Mouse (Mus musculus): ENCODE data around the gene Zfp605.
"Not testable (repeated sequence)": the region's sequence is repeated elsewhere in the genome, so short reads cannot be mapped to it uniquely, and the experiment has no call there.

Zfp605 gene

DNA sequence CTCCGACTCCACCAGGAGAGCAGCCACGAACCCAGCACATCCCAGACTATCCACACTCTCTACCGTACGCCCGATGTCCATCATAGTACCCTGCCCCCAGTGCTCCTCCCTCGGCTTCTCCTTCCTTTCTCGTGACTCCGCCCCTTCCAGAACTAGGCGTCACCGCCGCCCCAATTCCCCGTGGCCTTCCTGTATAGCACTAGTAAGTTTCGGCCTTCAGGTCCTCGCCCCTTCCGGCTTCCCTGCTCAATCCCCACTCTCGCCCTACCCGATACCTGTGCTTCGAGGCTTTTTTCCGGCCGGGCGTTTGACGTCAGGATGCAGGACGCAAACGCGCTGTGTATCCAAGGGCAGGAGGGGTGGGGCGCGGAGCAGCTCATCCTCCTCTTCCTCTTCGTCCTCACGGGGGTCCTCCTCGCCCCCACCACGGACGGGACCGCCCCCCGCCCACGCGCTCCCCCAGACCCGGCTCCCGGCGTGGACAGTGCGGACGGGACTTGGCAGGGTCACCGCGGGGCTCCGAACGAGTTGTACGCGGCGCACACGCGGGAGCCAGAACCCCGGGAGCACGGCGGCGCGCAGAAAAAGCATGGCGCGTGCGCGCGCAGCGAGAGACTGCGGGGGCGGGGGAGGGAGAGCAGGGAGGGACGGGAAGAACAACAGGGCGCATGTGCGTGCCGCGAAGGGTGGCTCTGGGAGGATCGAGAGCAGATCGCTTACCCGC lies 2.1 kb upstream of the Zfp605 start, which contains the start of gene Gtpbp6:
Gtpbp6 (minus strand) TSS at position 617 of the 724 bp plus-strand sequence.
- DNase-seq (ENCODE audit: low spot score in 2 of 2), result peak; percentile 82 to 95

DNA sequence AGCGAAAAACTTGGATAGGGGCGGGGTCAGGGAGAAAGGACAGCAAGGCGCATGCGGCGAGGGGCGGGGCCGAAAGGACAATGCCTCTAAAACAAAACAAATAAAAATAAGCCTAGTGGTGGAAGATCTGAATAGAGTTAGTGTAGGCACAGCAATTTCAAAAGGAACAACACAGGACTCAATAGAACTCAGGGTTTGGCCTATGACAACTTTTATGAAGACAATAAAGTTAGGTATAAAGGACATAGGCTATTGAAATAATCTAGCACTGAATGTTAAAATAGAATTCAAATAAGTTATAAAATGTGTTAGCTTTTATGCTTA lies 1.6 kb upstream of the Zfp605 start:
- DNase-seq (ENCODE audit: low spot score in 2 of 2), result no peak

GRCm38 (mm10) chr5:110122380-110122779 lies 12.5 kb downstream of the Zfp605 start:
- not testable (repeated sequence) for DNase-seq (ENCODE audit: low spot score in 2 of 2)

GRCm38 (mm10) chr5:110135293-110136086 lies 25.6 kb downstream of the Zfp605 start, which contains the start of gene Chfr:
Gene Chfr, plus strand, starts transcription at chr5:110135842.
- peak; percentile 99 for DNase-seq (ENCODE audit: low spot score in 2 of 2)

DNA sequence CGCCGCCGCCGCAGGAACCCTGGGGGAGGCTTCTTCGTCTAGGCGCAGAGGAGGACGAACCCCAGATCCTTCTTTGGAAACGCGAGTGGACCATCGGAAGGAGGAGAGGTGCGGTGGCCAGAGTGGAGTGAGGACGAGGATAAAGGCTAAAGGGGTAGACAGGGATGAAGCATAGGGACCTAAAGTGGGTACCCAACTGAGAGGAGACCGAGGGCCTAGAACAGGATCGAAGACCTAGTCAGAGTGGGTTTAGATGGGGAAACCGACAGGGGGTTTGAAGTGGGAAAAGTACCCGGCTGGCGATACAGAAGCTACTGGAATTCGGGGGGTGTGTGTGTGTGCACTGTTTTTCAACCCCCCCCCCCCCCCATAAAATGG lies 26.2 kb downstream of the Zfp605 start:
- no peak for DNase-seq (ENCODE audit: low spot score in 2 of 2)

GRCm38 (mm10) chr5:110137816-110138215 lies 27.9 kb downstream of the Zfp605 start:
- DNase-seq (ENCODE audit: low spot score in 2 of 2), result no peak

- DNase-seq (ENCODE audit: low spot score in 2 of 2), result no peak
Measured at GRCm38 (mm10) chr5:110139325-110139724, 29.4 kb downstream of the Zfp605 start.

GRCm38 (mm10) chr5:110140424-110140823 lies 30.5 kb downstream of the Zfp605 start:
- no peak for DNase-seq (ENCODE audit: low spot score in 2 of 2)

DNA sequence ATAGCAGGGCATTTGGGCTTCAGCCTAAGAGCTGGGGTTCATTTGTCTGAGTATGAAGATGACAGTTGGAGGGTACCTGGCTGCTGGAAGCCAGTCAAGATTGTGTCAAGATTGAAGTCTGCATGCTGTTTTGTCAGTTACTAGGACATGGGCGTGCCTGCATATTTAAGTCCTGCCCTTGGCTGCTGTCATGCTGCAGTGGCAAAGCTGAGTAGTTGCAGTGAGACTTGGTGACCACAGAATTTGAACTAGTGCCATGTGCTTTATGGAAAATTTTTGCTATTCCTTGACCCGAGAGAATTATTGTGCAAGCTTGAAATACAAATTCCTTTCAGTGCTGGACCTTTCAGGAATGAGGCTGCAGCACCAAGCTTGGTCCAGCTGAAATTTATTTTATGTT lies 32.4 kb downstream of the Zfp605 start:
- DNase-seq (ENCODE audit: low spot score in 2 of 2), result no peak

DNA sequence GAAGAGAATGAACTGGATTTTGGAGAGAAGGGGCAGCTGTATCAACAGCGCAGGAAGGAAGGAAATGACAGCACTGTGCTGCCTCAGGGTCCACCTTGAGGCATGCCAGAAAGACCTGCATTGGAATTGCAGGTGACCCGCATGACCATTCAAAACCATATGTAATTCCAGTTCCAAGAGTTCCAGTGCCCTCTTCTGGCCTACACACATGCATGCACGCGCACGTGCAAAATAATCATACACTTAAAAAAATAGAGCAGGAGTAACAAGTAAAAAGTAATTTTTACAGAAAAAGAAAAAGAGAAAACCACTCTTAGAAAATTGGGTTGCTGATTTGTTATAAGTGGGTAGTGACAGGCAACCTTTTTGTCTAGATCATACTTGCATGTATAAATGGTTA lies 33.1 kb downstream of the Zfp605 start:
- no peak for DNase-seq (ENCODE audit: low spot score in 2 of 2)

- no peak for DNase-seq (ENCODE audit: low spot score in 2 of 2)
Measured at GRCm38 (mm10) chr5:110169374-110169773, 59.5 kb downstream of the Zfp605 start.

GRCm38 (mm10) chr5:110176362-110177020 lies 66.6 kb downstream of the Zfp605 start, which contains the start of gene Golga3:
Gene Golga3, plus strand, starts transcription at chr5:110176701.
- peak; percentile 88 to 96 for DNase-seq (ENCODE audit: low spot score in 2 of 2)

DNA sequence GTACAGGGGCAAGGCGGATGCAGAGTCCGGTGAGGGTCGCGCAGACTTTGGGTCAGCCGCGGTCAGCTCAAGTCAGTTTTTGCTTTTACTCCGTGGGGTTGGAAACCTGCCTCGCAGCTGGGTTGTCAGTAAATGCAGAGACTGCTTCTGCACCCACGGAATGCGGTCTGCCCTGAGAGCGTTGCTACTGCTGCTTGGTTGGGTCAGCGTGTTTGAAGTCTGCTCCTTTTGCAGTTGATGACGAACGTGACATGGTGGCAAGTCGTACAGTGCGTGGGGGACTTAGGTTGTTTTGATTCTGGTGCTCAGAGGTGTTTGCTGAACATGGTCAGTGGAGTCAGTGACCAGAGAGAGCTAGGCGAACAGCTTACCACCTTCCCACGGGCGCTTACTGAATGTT lies 67.1 kb downstream of the Zfp605 start:
- no peak for DNase-seq (ENCODE audit: low spot score in 2 of 2)

DNA sequence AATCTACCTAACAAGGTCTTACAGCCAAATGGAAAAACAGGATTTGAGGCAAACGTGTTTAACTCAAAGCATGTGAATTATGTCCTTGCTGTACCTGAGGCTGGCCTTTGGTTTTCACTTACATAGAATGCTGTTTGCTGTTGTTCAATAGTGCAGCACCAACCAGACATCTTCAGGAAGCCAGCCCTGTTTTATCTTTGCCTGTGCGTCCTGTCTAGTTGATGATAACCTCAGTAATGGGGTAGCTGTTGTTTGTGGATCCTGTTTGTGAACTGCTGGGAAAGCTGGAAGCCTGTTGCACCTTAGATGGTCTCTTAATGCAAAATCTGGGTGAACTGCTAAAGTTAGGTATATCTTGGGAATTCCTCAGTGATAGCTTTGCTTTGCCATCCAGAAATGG lies 68.7 kb downstream of the Zfp605 start:
- no peak for DNase-seq (ENCODE audit: low spot score in 2 of 2)

Data from spleen, postnatal 10 days (tissue).